7 mouse cellular contexts compared by ENCODE assay signal in the genomic region with DNA sequence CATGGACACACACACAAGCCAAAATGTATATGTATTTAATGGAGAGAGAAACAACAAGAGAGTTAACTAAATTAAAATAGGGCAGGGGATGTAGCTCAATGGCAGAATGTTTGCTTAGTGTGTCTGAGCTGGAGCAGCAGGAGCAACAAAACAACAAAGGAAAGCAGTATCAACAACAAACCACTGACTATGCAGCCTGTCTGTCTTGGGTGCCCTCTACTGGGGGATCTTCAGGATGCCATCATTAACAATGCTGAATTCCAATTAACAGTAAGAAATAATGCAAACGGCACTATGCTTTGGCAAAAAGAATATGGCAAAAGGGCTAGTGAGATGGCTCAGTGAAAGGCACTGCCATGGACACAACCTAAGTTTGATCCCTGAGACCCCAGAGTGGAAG. TPM values are rescaled to one million over a fixed set of nuclear protein-coding genes. Genes with fewer than 3 reads are reported as not detected.
DNase-seq lines count a peak whose midpoint lies in the region; ATAC-seq and TF ChIP-seq lines count a peak whose summit lies in the region.

No protein-coding gene starts in this region.

- peak; percentile 87 for TF ChIP-seq CTCF in hindbrain, postnatal 0 days (IDR thresholded peaks at IDR 0.05; ENCODE audit: low read depth)
- peak; percentile 78 for TF ChIP-seq CTCF in liver, postnatal 0 days (IDR thresholded peaks at IDR 0.05; ENCODE audit: low read depth)

- 53% methylated on average over 1 of the region's 1 CpGs for WGBS in midbrain, embryonic 10.5 days
- 31% methylated on average over 1 of the region's 1 CpGs for WGBS in midbrain, embryonic 15.5 days
- WGBS in hindbrain, postnatal 0 days: 24% methylated on average over 1 of the region's 1 CpGs
- 56% methylated on average over 1 of the region's 1 CpGs for WGBS in liver, postnatal 0 days (ENCODE audit: insufficient replicate concordance)

- H3K4me1 ChIP-seq in midbrain, embryonic 10.5 days: no peaks in the 10 kb centered on the region
- H3K4me1 ChIP-seq in midbrain, embryonic 15.5 days: no peaks in the 10 kb centered on the region
- no peaks in the 10 kb centered on the region for H3K4me1 ChIP-seq in hindbrain, postnatal 0 days (ENCODE audit: insufficient read depth, low read length)
- no peaks in the 10 kb centered on the region for H3K4me1 ChIP-seq in liver, postnatal 0 days (ENCODE audit: insufficient read depth)

- no peak for ATAC-seq in midbrain, embryonic 15.5 days (replicated peaks)
- ATAC-seq in hindbrain, postnatal 0 days: no peak
- no peak for ATAC-seq in liver, postnatal 0 days

- no peaks in the 10 kb centered on the region for H3K9me3 ChIP-seq in midbrain, embryonic 10.5 days (replicated peaks)
- no peaks in the 10 kb centered on the region for H3K9me3 ChIP-seq in midbrain, embryonic 15.5 days
- no peaks in the 10 kb centered on the region for H3K9me3 ChIP-seq in hindbrain, postnatal 0 days (ENCODE audit: low read length)
- H3K9me3 ChIP-seq in liver, postnatal 0 days (ENCODE audit: low read length): no peaks in the 10 kb centered on the region

- H3K27me3 ChIP-seq in midbrain, embryonic 10.5 days (ENCODE audit: low read depth, poor library complexity, severe bottlenecking): no peaks in the 10 kb centered on the region
- no peaks in the 10 kb centered on the region for H3K27me3 ChIP-seq in midbrain, embryonic 15.5 days (replicated peaks)
- H3K27me3 ChIP-seq in hindbrain, postnatal 0 days (ENCODE audit: insufficient read depth, low read length): no peaks in the 10 kb centered on the region
- H3K27me3 ChIP-seq in liver, postnatal 0 days (ENCODE audit: insufficient read depth, low read length): no peaks in the 10 kb centered on the region
- H3K27me3 ChIP-seq in splenic B cell, adult 2 months (ENCODE audit: control insufficient read depth, insufficient read depth, low read length, poor library complexity, severe bottlenecking): no peaks in the 10 kb centered on the region

- H3K36me3 ChIP-seq in midbrain, embryonic 10.5 days: peaks cover 33% of the 10 kb centered on the region
- no peaks in the 10 kb centered on the region for H3K36me3 ChIP-seq in midbrain, embryonic 15.5 days (replicated peaks)
- H3K36me3 ChIP-seq in hindbrain, postnatal 0 days (ENCODE audit: insufficient read depth, low read length): no peaks in the 10 kb centered on the region
- no peaks in the 10 kb centered on the region for H3K36me3 ChIP-seq in liver, postnatal 0 days (replicated peaks; ENCODE audit: insufficient read depth, low read length)
- H3K36me3 ChIP-seq in splenic B cell, adult 2 months (ENCODE audit: control insufficient read depth, insufficient read depth, low read length, poor library complexity, severe bottlenecking): peaks cover 1% of the 10 kb centered on the region; the same call in 1 of the 2 replicates

- no peak overlapping the region for H3K4me2 ChIP-seq in midbrain, embryonic 15.5 days
- H3K4me2 ChIP-seq in hindbrain, postnatal 0 days (ENCODE audit: low read depth, low read length): no peak overlapping the region
- no peak overlapping the region for H3K4me2 ChIP-seq in liver, postnatal 0 days (ENCODE audit: low read depth, low read length)

- no peak overlapping the region; the same call in 1 of the 2 replicates for H3K27ac ChIP-seq in midbrain, embryonic 10.5 days (replicated peaks)
- H3K27ac ChIP-seq in midbrain, embryonic 15.5 days: no peak overlapping the region
- no peak overlapping the region for H3K27ac ChIP-seq in hindbrain, postnatal 0 days
- H3K27ac ChIP-seq in liver, postnatal 0 days (ENCODE audit: low read depth): no peak overlapping the region

- no peak overlapping the region for H3K9ac ChIP-seq in midbrain, embryonic 15.5 days
- no peak overlapping the region for H3K9ac ChIP-seq in hindbrain, postnatal 0 days (replicated peaks; ENCODE audit: low read length)
- no peak overlapping the region for H3K9ac ChIP-seq in liver, postnatal 0 days (replicated peaks)

- DNase-seq in midbrain, embryonic 10.5 days (ENCODE audit: low spot score): peak; percentile 16
- DNase-seq in R1 (ENCODE audit: low read depth, low spot score): peak; percentile 49
- peak; percentile 68 to 69 for DNase-seq in cerebellum, postnatal 14 days
- peak; percentile 75 for DNase-seq in hindbrain, postnatal 0 days (ENCODE audit: low spot score)
- DNase-seq in liver, postnatal 0 days: peak; percentile 33
- peak; percentile 60 for DNase-seq in splenic B cell, adult 2 months (ENCODE audit: low read depth, low spot score)

- H3K4me3 ChIP-seq in midbrain, embryonic 10.5 days: no peak overlapping the region
- no peak overlapping the region for H3K4me3 ChIP-seq in midbrain, embryonic 15.5 days
- H3K4me3 ChIP-seq in hindbrain, postnatal 0 days (ENCODE audit: low read length): no peak overlapping the region
- no peak overlapping the region for H3K4me3 ChIP-seq in liver, postnatal 0 days (ENCODE audit: low read depth, low read length)

- TF ChIP-seq EP300 in liver, postnatal 0 days (IDR thresholded peaks at IDR 0.05; ENCODE audit: low read depth): no peak

RNA-seq across cellular contexts. Expression of a gene that starts 10.9 kb away (rescaled TPM):
- 13.1 and 15.1 TPM in 2 replicates for polyA plus RNA-seq in midbrain, embryonic 10.5 days (2016; fragmentation: Nextera tagmentation; extraction: Ambion mirVana)
- polyA plus RNA-seq in midbrain, embryonic 15.5 days (2015; fragmentation: Nextera tagmentation; extraction: Ambion mirVana): 4.0 and 4.5 TPM in 2 replicates
- 3.5 and 3.7 TPM in 2 replicates for total RNA-seq in hindbrain, postnatal 0 days (2014; rRNA removed)
- 2.0 and 4.2 TPM in 2 replicates for polyA plus RNA-seq in hindbrain, postnatal 0 days (2015; fragmentation: Nextera tagmentation; extraction: Ambion mirVana)
- polyA plus RNA-seq in liver, postnatal 0 days (2015; fragmentation: Nextera tagmentation; extraction: Ambion mirVana): 1.6 and 2.6 TPM in 2 replicates

RNA-seq across cellular contexts. Expression of a gene that starts 11.0 kb away (rescaled TPM):
- 0.37 TPM in 1 of 2 replicates, not detected in the other for polyA plus RNA-seq in midbrain, embryonic 10.5 days (2016; fragmentation: Nextera tagmentation; extraction: Ambion mirVana)
- 0.28 and 0.50 TPM in 2 replicates for polyA plus RNA-seq in midbrain, embryonic 15.5 days (2015; fragmentation: Nextera tagmentation; extraction: Ambion mirVana)
- total RNA-seq in hindbrain, postnatal 0 days (2014; rRNA removed): 0.47 and 0.73 TPM in 2 replicates
- 2.6 and 3.4 TPM in 2 replicates for polyA plus RNA-seq in hindbrain, postnatal 0 days (2015; fragmentation: Nextera tagmentation; extraction: Ambion mirVana)
- polyA plus RNA-seq in liver, postnatal 0 days (2015; fragmentation: Nextera tagmentation; extraction: Ambion mirVana): 0.24 TPM in 1 of 2 replicates, not detected in the other

RNA-seq across cellular contexts. Expression of a gene that starts 35.0 kb away (rescaled TPM):
- polyA plus RNA-seq in midbrain, embryonic 10.5 days (2016; fragmentation: Nextera tagmentation; extraction: Ambion mirVana): 5.8 and 8.5 TPM in 2 replicates
- polyA plus RNA-seq in midbrain, embryonic 15.5 days (2015; fragmentation: Nextera tagmentation; extraction: Ambion mirVana): 27.5 and 27.7 TPM in 2 replicates
- 60.1 and 65.9 TPM in 2 replicates for total RNA-seq in hindbrain, postnatal 0 days (2014; rRNA removed)
- 17.1 and 18.6 TPM in 2 replicates for polyA plus RNA-seq in hindbrain, postnatal 0 days (2015; fragmentation: Nextera tagmentation; extraction: Ambion mirVana)
- 0.70 and 1.2 TPM in 2 replicates for polyA plus RNA-seq in liver, postnatal 0 days (2015; fragmentation: Nextera tagmentation; extraction: Ambion mirVana)

Comparison
In these comparisons a context has a peak if more than half of its experiments do, and no peak if none do; other contexts are left out.
1. DNase-seq: peak in every context shown above with its lines; median percentile 75 in hindbrain, postnatal 0 days; 68 in cerebellum, postnatal 14 days; 60 in splenic B cell, adult 2 months; 49 in R1; 33 in liver, postnatal 0 days; 16 in midbrain, embryonic 10.5 days.